Mouse (Mus musculus) bone marrow macrophage, adult 2 months (primary cell): Measurements from ENCODE around the gene Tmem208.

Source experiments
- CTCF ChIP-seq: IDR thresholded peaks from 2 replicates; pipeline ENCODE4 v1.5.1; 2012; ENCODE audit warnings: low read depth, mild to moderate bottlenecking, low read length, moderate library complexity
- POLR2A ChIP-seq: IDR thresholded peaks from 2 replicates; pipeline ENCODE4 v1.6.1; 2012; ENCODE audit warnings: mild to moderate bottlenecking, low read depth, low read length, borderline replicate concordance

DNA sequence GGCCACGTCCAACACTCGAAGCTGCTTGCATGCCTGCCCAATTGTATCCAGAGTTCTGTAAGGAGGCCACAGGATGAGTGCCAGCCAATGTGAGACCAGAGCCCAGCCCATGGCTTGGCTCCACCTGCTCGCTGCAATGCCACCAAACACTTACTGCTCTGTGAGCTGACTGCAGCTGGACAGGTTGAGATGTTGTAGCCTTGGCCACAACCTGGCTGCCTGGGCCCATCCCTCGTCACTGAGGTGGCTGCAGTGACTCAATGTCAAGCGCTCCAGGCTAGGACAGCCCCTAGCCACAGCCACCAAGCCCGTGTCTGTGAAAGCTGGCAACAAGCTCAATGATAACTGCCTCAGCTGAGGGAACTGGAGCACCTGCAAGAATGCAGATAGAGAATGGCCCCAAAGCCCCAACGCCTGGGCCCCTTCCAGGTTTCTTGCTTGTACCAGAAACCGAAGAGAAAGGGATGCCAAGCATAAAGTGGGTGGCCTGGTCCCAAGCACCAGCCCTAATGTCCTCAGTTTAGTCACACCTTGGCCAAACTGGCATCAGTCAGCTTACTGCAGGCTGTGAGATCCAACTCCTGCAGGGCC, 13.2 kb upstream of the Tmem208 start:
- TF ChIP-seq CTCF (no peak), POLR2A (no peak)
